Mouse (Mus musculus) adrenal gland, adult (tissue): ENCODE measurements around the gene Mettl8.

Experiments used
- DNase-seq, 2 experiments: peaks; one replicate each; pipeline ENCODE4 v3.0.0; 2022 to 2023; ENCODE audit warnings: low spot score in 1 of 2; ENCODE audit not compliant: inconsistent age in 2 of 2

Gene Mettl8

GRCm38 (mm10) chr2:71033987-71034386 is 21.4 kb downstream of the Mettl8 start:
- DNase-seq: no peak

- no peak for DNase-seq
Measured at GRCm38 (mm10) chr2:71033014-71033413, 22.4 kb downstream of the Mettl8 start.

- DNase-seq: no peak
Measured at GRCm38 (mm10) chr2:71031973-71032794, 23.2 kb downstream of the Mettl8 start.

GRCm38 (mm10) chr2:71030663-71031062 is 24.7 kb downstream of the Mettl8 start:
- DNase-seq: no peak

- no peak for DNase-seq
Measured at GRCm38 (mm10) chr2:71027631-71028030, 27.8 kb downstream of the Mettl8 start.

GRCm38 (mm10) chr2:71026787-71027186 is 28.6 kb downstream of the Mettl8 start:
- DNase-seq: no peak

- DNase-seq: no peak
Measured at GRCm38 (mm10) chr2:71025576-71026315, 29.6 kb downstream of the Mettl8 start.

- DNase-seq: no peak
Measured at GRCm38 (mm10) chr2:71023986-71024385, 31.4 kb downstream of the Mettl8 start.

GRCm38 (mm10) chr2:71022991-71023390 is 32.4 kb downstream of the Mettl8 start:
- no peak for DNase-seq

GRCm38 (mm10) chr2:71020674-71021073 is 34.7 kb downstream of the Mettl8 start:
- no peak for DNase-seq

GRCm38 (mm10) chr2:71019704-71020375 is 35.5 kb downstream of the Mettl8 start:
- no peak for DNase-seq

GRCm38 (mm10) chr2:71019277-71019676 is 36.1 kb downstream of the Mettl8 start:
- no peak for DNase-seq

- peak; percentile 79 to 85 for DNase-seq
Measured at GRCm38 (mm10) chr2:71013521-71013920, 41.9 kb downstream of the Mettl8 start.

- DNase-seq: peak; percentile 34 to 87
Measured at GRCm38 (mm10) chr2:71011816-71012215, 43.6 kb downstream of the Mettl8 start.

GRCm38 (mm10) chr2:71004354-71004753 is 51.0 kb downstream of the Mettl8 start:
- peak in 1 of 2 experiments; percentile 52 for DNase-seq

GRCm38 (mm10) chr2:71002509-71002908 is 52.9 kb downstream of the Mettl8 start:
- no peak for DNase-seq

GRCm38 (mm10) chr2:70998771-70999170 is 56.6 kb downstream of the Mettl8 start:
- no peak for DNase-seq

GRCm38 (mm10) chr2:70996438-70996837 is 58.9 kb downstream of the Mettl8 start:
- no peak for DNase-seq

GRCm38 (mm10) chr2:70995900-70996299 is 59.5 kb downstream of the Mettl8 start:
- no peak for DNase-seq

- no peak for DNase-seq
Measured at GRCm38 (mm10) chr2:70993740-70994139, 61.6 kb downstream of the Mettl8 start.

GRCm38 (mm10) chr2:70992715-70993114 is 62.7 kb downstream of the Mettl8 start:
- DNase-seq: peak; percentile 31 to 88

- peak in 1 of 2 experiments; percentile 68 for DNase-seq
Measured at GRCm38 (mm10) chr2:70990196-70990595, 65.2 kb downstream of the Mettl8 start.
